Mouse (Mus musculus) limb, embryonic 12.5 days (tissue): Measurements from ENCODE around the gene Mms19. TPM values are rescaled to one million over a fixed set of nuclear protein-coding genes. Genes with fewer than 3 reads are reported as not detected.

Experiments
- ATAC-seq: fragments of 200-750 bp; cut with Nextera tagmentation; 2 replicates; pipeline ENCODE4 v1.8.0; 2017; ENCODE audit warnings: low read depth, moderate TSS enrichment; ENCODE audit not compliant: insufficient number of reproducible peaks, insufficient read depth, low FRiP score, low TSS enrichment
- H3K27ac ChIP-seq: fragments of 300-500 bp; sonication (generic); 2 replicates; pipeline ENCODE4 v1.5.1; 2016; ENCODE audit warnings: mild to moderate bottlenecking, moderate library complexity
- H3K27me3 ChIP-seq: fragments of 300-500 bp; sonication (generic); 2 replicates; pipeline ENCODE4 v1.6.1; 2016; ENCODE audit warnings: mild to moderate bottlenecking, moderate library complexity
- H3K36me3 ChIP-seq: fragments of 300-500 bp; sonication (generic); 2 replicates; pipeline ENCODE4 v1.6.1; 2016; ENCODE audit warnings: mild to moderate bottlenecking, moderate library complexity
- H3K4me1 ChIP-seq: fragments of 300-500 bp; sonication (generic); replicated peaks from 2 replicates; pipeline ENCODE4 v1.6.1; 2016
- H3K4me2 ChIP-seq: fragments of 300-500 bp; sonication (generic); 2 replicates; pipeline ENCODE4 v1.6.1; 2016; ENCODE audit warnings: mild to moderate bottlenecking, moderate library complexity
- H3K4me3 ChIP-seq: fragments of 300-500 bp; sonication (generic); replicated peaks from 2 replicates; pipeline ENCODE4 v1.5.1; 2016; ENCODE audit warnings: mild to moderate bottlenecking
- H3K9ac ChIP-seq: fragments of 300-500 bp; sonication (generic); replicated peaks from 2 replicates; pipeline ENCODE4 v1.6.1; 2016; ENCODE audit warnings: mild to moderate bottlenecking, moderate library complexity
- H3K9me3 ChIP-seq: fragments of 300-500 bp; sonication (generic); 2 replicates; pipeline ENCODE4 v1.6.1; 2016; ENCODE audit warnings: mild to moderate bottlenecking, moderate library complexity
- WGBS: fragments of 180-500 bp; shearing (Covaris S2); methylation state at CpG from one replicate; pipeline ENCODE4 v1.1.7; 2016; 5-methylcytosine and 5-hydroxymethylcytosine counted together
- polyA plus RNA-seq: library from polyadenylated mRNA; unstranded; fragments of >200 nt; fragmentation: Nextera tagmentation; extraction: Ambion mirVana; gene quantifications from 2 replicates; pipeline ENCODE4 v1.2.1, GENCODE M21; 2016

The Mms19 gene
- polyA plus RNA-seq, 1 experiment from 2014 or later = 41.3 TPM

DNA sequence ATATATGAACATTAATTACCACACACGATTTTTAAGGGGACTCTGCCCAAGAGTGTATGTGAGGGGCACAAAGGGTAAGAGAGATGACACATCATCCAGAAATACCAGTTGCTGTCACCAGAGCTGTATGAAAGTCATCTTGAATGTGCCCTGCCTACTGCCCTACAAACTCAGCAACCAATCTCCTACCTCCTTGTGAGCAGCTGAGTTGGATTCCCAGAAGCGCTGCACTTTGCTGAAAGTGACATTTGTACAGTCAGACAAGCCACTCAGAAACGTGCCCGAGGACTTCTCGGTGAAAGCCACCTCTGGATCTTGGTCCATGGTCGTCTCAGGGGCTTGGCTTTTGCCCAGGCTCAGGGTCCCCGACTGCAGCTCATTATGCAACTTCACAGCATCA, 86.0 kb downstream of the Mms19 start:
- ATAC-seq = no peak
- Histone ChIP-seq H3K36me3 (peaks cover 16% of the 10 kb centered on the region), H3K27ac (no peak overlapping the region), H3K4me2 (peak overlapping the region; percentile 92), H3K9ac (peak overlapping the region; percentile 56; the same call in 1 of the 2 replicates), H3K4me1 (peaks cover 9% of the 10 kb centered on the region), H3K4me3 (peak overlapping the region; percentile 77), H3K9me3 (no peaks in the 10 kb centered on the region), H3K27me3 (no peaks in the 10 kb centered on the region)
- WGBS = 52% methylated on average over 7 of the region's 7 CpGs

Other genes starting within 250 kb of the Mms19 start
- 0.15 and 0.40 TPM in 2 replicates for gene Slit1, start 237.5 kb downstream of the Mms19 start, polyA plus RNA-seq
- 33.5 and 35.0 TPM in 2 replicates for gene Arhgap19, start 179.1 kb downstream of the Mms19 start, polyA plus RNA-seq
- gene Frat1, start 151.2 kb downstream of the Mms19 start, polyA plus RNA-seq = 5.8 and 6.2 TPM in 2 replicates
- gene Frat2, start 133.0 kb downstream of the Mms19 start, polyA plus RNA-seq = 5.0 and 5.6 TPM in 2 replicates
- 22.8 and 23.2 TPM in 2 replicates for gene Rrp12, start 85.0 kb downstream of the Mms19 start, polyA plus RNA-seq
- 636 and 656 TPM in 2 replicates for gene Pgam1, start 69.2 kb downstream of the Mms19 start, polyA plus RNA-seq
- 78.5 and 81.9 TPM in 2 replicates for gene Exosc1, start 47.7 kb downstream of the Mms19 start, polyA plus RNA-seq
- 87.6 and 93.2 TPM in 2 replicates for gene Zdhhc16, start 47.7 kb downstream of the Mms19 start, polyA plus RNA-seq
- gene Ubtd1, start 606 bp upstream of the Mms19 start, polyA plus RNA-seq = 19.1 and 19.3 TPM in 2 replicates
- 0.25 TPM in 1 of 2 replicates, not detected in the other for gene Ankrd2, start 54.8 kb upstream of the Mms19 start, polyA plus RNA-seq
- 1.5 and 1.9 TPM in 2 replicates for gene Hoga1, start 64.5 kb upstream of the Mms19 start, polyA plus RNA-seq
- gene 4933411K16Rik, start 71.1 kb upstream of the Mms19 start, polyA plus RNA-seq = 0.20 TPM in 1 of 2 replicates, not detected in the other
- gene Morn4, start 105.2 kb upstream of the Mms19 start, polyA plus RNA-seq = 37.7 and 39.1 TPM in 2 replicates
- gene Pi4k2a, start 109.3 kb upstream of the Mms19 start, polyA plus RNA-seq = 36.5 and 39.4 TPM in 2 replicates
- gene Avpi1, start 147.9 kb upstream of the Mms19 start, polyA plus RNA-seq = 22.6 and 26.3 TPM in 2 replicates
- 9.7 and 17.2 TPM in 2 replicates for gene Marveld1, start 166.2 kb upstream of the Mms19 start, polyA plus RNA-seq
- gene Zfyve27, start 182.8 kb upstream of the Mms19 start, polyA plus RNA-seq = 28.2 and 33.7 TPM in 2 replicates
- gene Sfrp5, start 221.1 kb upstream of the Mms19 start, polyA plus RNA-seq = 0.53 and 0.54 TPM in 2 replicates